Mouse (Mus musculus) cerebellum, postnatal 10 days (tissue): Measurements from ENCODE around the gene Vmp1.

Experiments
- DNase-seq, 2 experiments: peaks; one replicate each; pipeline ENCODE4 v3.0.0; 2021; ENCODE audit warnings: mixed read lengths in 2 of 2

The Vmp1 gene

DNA sequence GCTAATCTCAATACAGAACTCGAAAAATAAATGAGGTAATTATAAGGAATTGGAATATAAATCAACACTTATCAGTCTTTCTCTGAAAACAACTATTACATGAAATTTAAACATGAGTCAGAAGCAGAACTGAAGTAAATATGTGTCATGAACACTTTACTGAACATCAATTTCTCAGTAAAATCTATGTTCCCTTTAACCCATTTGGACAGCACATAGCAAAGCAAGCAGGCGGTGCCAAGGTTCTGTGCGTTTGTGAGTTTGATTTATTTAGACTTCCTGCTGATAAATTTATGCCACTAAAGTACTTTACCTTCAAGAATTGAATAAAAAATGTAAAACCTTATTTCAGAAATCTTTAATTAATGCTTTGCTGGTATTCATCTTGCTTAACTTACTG lies 54.2 kb downstream of the Vmp1 start:
- no peak for DNase-seq

DNA sequence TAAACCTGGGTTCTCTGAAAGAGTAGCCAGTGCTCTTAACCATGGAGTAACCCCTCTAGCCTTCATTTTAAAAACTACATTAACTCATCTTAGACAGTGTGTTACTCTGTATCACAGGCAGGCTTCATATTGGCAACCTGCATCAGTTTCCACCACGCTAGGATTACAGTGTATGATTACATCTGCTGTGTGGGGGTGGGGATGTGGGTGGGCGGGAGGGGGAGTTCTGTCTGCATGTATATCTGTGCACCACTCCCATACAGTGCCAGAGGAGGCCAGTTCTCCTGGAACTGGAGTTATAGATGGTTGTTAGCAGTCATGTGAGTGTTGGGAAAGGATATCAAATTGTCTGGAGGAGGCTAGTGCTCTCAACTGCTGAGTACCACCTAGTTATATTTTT lies 55.2 kb downstream of the Vmp1 start:
- DNase-seq: no peak

DNA sequence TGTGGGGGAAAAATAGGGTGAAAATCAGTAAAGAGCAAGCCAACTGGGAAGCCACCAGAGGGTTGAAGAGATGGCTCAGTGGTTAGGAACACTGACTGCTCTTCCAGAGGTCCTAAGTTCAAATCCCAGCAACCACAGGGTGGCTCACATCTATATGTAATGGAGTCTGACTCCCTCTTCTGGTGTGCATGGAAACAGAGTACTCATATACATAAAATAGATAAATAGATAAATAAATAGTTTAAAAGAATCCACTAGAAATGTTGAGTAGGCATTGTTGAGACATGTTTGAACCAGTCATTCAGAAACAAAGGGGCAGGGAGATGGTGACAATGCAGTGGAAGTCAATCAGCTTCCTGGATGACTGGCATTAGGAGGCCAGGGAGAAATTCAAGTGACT lies 56.0 kb downstream of the Vmp1 start:
- DNase-seq: no peak

DNA sequence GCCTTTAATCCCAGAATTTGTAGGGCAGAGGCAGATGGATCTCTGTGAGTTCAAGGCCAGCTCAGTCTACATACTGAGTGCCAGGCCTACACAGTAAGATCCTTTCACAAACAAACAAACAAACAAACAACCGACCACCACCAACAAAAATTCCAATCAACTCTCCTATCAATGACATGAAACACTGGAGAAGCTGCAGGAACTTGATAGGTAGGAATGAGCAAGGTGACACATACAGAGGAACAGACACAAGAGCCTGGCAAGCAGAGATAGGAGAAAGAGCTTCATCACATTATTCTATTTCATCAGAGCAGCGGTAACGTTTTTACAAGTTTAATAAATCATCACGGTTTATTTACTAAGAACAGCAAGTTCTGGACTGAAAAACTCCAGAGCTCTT lies 56.9 kb downstream of the Vmp1 start:
- no peak for DNase-seq

DNA sequence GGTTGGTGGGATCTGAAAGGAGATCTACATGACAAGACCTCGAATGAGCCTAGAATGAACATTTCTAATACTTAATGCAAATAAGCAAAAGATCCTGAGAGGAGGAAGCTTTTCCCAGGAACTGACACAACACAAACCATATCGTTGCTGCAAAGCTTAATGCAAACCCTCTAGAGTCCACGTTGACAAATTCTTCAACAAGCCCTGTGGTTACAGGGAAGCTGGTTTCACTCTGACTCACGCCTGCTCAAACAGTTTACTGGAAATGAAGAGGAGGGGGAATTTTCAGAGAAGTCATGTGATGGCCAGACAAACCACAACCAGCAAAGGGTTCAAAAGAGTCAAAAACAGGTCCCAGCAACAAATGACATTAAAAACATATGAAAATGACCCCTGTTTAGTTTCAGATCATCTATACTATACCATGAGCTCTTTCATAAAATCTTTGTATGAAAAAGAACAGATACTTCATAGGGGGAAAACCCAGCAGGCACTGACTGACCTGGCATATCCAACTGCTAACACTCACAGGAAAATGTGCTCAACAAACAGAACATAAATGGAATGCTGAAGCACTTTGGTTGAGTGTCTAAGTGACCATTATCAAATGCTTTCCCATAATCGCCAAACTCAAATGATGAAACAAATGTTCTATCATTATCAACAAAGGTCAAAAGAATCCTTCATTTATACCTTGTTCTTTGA lies 59.2 kb downstream of the Vmp1 start:
- no peak for DNase-seq

DNA sequence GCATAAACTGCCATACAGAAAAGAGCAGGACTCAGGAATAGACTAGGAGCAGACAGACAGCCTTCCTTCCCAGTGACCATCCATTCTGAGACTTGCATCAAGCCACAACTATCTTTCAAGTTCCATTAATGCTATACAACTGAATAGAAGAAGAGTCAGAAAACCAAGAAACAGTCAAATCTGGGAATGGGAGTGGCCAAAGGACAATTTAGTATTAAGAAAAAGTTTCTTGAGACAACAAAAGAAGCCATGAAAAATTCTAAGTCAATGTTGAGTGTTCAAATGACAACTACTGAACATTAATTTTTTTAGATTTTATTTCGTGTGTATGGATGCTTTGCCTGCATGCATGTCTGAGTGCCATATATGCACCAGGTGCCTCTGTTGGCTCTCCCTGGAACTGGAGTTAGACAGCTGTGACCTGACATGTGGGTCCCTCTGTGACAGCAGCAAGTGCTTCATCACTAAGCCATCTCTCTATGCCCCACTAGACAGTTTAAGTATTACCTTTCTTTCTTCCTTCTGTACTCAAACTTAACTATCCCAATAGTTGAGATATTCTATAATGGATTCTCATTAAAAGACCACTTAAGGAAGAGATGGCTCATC lies 60.1 kb downstream of the Vmp1 start:
- no peak for DNase-seq

DNA sequence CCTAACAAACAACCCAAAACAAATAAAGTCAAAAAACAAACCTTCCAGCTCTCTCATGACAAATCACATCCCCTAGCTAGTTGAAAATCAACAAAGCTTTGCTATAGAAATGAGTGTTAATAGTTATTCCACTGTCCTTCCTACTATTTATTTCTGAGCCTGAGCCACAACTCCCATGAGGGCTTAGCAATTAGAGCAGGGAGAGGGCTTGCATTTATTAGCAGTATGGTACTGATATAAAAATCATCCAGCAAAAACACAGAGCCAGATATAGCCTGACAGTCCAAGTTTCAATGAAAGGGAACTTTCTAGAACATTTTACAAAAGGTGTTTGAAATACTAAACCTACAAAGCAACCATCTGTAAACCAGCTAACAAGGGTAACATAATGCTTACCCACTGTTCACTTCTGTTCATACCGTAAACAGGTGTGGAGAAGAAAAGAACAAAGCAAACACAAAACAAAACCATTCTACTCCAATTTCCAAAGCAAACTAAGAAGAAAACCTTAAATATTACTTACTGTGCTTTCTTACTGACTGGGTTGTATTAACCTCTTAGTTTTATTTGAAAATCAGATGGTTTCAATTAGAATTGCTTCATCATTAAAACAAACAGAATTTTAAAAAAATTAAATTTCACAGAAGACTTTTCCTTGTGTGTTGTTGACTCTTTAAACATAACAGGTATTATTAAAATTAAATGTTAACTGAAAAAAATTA lies 61.3 kb downstream of the Vmp1 start:
- DNase-seq: no peak

DNA sequence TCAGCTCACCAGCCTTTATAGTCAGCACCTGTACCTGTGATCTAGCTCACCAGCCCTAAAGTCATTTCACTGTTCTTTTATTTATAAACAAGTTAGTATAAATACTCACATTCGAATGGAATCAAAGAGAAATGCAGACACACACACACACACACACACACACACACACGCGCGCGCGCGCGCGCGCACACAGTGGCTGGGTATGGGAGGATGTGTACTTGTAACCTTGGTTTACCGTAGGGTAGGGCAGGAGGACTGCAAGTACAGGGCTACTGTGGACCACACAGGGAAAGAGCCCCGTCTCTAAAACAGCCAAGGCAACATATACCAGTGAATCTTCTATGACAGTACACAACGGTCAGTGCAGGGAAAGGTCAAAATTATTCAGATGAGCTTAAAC lies 62.5 kb downstream of the Vmp1 start:
- peak; percentile 33 to 44 for DNase-seq

DNA sequence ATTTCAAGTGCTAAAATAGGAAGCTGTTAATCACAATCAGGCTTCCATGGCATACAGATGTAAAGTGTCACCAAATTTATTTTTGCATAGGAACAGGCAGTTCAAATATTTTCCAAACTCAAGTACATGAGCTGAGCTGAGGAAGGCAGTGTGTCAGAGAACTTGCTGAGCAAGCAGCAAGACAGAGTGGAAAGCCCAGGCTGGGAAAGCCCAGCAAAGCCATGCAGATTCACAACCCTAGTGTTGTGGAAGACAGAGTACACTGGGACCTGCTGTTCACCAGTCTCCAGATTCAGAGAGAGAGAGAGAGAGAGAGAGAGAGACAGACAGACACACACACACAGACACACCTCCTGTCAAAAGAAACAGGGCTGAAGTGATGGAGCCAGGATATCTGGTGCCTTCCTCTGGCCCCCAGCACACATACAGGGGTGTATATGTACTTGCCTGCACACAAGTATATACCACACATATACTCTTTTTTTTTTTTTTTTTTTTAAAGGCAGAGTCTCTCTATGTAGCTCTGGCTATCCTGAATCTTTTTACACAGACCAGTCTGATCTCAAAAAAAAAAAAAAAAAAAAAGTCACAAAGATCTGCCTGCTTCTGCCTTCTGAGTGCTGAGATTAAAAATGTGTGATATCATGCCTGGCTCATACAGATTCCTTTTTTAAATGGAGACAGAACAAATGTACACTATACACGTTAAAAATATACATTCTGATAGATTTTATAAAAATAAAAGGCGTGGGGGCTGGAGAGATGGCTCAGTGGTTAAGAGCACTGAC lies 64.9 kb downstream of the Vmp1 start:
- no peak for DNase-seq

DNA sequence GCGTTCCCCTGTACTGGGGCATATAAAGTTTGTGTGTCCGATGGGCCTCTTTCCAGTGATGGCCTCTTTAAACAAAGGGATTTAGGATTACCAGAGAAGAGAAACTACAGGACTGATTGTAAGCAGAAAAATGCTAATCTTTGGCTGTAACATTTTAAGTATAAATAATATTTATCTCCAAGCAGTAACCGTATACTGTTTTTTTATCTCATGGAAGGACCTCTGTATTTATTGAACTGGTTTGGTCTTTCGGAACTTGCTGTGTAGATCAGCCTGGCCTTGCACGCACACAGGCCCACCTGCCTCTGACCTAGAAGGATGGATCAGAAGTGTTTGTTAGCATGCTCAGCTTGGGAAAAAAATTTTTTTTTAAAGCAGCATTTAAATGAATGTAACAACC lies 69.0 kb downstream of the Vmp1 start:
- no peak for DNase-seq

DNA sequence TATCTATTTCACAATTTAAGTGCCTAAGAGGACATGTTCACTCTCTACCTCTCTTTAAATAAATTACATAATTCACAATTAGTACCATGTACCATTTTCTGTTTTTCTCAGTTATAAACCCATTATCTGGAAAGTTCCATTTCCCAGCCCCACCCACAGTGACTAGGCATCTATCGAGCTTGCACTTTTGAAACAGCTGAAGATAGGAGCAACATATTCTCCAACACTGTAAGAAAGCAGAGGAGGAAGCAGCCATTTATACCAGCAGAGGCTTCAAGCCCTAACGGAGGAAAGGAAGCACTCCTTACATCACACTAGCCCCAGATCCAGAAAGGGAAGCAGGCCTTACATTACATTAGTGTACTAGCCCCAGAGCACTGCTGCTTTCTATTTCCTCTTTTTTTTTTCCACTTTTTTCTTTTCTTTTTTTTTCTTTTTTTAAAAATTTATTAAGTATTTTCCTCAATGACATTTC lies 69.5 kb downstream of the Vmp1 start:
- no peak for DNase-seq

DNA sequence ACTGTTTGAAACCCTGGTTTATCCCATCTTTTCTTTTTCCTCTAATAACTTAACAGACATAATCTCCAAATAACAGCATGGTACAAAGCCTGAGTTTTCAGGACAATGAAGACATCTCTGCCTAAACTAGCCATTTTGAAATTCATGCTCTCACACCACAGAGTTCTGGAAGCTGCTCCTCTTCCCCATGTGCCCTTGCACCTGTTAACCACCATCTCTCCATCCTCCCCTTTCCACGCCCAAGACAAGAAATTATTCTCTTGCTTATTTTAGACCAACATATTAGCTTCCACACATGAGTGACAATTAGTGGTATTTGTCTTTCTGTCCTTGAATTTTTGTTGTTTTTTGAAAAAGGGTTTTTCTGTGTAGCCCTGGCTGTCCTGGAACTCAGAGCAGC lies 71.6 kb downstream of the Vmp1 start:
- no peak for DNase-seq

DNA sequence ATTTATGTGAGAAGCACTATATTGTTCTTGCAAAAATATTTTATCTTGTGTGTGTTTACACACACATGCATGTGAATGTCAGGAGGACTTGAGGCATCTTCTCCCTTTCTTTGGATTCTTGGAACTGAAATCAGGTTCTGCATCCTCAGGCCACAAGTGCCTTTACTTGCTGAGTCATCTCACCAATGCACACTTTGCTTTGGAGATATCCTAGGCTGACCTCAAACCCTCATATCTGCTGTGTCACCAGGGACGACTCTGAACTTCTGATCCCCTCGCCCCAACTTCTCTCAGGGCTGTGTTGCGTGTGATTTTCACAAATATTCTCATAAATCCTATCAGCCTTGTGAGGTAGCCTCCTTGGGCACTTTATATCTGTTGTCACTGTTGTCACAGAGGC lies 73.4 kb downstream of the Vmp1 start:
- DNase-seq: no peak

DNA sequence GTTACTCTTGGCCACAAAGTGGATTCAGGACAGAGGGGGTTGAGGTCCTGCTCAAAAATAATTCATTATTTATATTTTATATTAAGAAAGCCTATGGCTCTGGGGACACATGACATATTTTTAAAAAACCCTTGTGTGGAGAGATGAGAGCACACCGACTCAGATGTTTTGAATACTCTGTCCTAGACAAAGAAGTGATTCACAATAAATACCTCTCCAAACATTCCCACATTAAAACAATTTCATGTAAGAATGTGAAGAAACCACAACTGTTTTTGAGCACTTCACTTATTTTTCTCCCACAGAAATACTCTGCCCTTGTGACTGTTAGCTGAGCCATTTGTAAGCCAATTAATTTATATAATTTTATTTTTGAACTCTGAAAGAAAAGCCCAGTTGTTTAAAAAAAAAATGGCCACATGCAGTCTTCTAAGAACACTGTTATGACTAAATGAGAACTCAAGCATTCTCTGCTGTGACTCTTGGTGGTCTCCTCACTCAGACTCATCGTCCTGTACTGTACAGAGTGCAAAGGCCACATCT lies 75.8 kb downstream of the Vmp1 start:
- no peak for DNase-seq

DNA sequence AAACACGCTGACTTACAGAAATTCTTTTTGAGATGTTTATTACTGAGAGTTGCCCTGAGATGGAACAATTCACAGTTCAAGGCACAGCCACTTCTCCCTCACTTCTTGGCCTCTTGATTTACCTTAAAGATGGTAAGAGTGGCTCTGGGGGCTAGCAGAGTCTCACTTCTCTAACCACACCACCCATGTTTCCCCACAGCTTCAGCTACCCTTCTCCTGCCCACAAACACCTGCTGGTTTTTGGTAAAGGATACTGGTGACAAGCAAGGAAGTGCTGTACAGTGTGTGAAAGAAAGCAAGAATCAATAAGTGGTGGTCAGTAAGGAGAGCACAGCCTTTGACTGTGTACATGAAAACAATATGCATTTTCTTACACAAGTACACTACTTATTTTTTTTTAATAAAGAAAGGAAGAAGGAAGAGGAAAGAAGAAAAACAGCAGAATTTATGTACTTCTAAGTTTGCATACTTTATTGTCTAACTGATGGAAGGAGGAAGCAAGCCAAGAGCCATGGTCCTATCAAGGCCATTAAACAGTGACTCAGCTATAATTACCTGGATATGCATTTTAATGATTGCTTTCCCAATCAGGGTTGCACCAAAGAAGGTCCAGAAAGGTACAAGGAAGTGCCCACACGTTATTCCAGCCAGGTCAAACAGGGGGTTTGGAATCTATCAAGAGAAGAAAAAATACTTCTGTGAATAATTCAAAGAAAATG lies 76.9 kb downstream of the Vmp1 start:
- DNase-seq: no peak

DNA sequence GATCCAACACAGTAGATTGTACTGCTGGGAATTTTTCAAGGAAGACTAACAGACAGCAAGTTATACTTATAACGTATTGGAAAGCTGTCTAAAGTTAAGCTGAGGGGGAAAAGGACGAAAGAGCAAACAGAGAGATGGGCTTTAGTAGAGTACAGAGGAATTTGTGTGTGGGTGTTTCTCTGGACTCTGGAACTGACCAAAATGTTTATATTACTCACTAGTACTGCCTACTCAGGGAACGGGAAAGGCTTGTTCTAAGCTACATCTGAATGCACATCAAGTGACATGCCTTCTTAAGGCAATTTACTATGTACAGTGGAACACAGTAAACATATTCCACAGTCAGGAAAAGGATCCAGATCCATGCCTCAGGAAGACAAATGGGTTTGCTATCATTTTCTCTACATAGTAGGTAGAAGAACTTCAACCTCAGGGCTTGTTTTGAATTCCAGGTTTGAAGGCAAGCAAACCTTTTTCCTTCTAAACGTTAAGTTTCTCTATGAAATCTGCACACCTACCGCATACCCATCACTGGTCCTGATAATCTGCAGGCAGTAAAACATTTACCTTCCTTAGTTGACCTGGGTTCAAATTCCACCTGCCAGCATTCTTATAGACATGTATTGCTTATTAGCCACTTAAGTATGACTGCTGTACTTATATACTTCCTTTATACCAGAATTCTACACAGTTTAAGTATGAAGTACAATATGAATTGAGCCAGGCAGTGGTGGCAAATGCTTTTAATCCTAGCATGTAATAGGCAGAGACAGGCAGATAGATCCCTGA lies 78.7 kb downstream of the Vmp1 start:
- DNase-seq: no peak

DNA sequence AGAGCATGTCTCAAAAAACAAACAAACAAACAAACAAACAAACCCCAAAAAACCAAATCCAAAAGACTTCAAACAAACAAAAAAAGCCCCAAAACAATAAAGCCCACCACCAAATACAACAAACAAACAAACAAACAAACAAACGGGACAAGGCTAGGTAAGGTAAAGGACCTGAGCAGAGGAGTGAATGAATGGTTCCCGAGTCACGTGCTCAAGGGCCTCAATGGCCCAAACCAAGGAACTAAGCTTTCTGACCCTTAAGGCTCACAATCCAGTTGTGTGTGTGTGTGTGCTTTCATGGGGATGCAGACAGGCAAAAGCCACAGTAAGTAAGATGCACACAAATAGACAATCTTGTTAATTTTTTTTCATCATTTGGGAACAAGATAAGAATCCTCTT lies 79.3 kb downstream of the Vmp1 start:
- no peak for DNase-seq

DNA sequence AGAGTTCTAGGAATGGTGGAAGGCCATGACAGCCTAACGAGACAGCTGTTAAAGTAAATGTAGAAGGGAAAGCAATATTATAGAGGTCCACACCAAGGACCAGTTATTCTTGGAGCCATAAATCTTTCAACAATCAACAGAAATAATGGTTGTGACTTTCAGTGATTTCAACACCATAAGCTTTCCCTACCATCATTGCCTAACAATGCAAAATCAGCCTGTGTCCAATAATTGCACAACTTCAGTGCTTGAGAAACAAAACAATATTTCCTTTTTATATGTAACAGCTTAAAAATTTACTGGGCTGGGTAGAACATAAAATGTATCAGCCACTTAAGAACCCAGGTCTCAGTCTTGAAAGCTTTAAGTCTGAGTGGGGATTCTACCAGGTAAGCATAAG lies 79.9 kb downstream of the Vmp1 start:
- DNase-seq: no peak

DNA sequence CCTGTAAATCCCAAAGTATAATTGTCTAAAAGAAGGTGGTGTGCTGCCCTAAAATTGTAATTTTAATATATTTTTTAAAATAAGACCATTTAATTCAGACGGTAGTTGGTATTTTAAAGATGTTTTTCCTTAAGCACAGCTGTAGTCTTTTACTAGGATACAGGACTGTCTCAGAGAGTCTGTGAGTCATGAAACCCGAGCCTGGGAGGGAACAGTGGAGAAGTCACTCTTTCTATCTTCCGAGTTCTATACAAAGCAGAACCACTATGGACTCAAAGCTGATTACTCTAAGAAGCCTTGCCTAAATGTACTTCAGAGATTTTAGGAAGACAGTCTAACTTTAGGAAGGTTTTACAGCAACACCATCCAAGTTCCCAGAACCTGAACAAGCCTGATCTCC lies 81.5 kb downstream of the Vmp1 start:
- no peak for DNase-seq

DNA sequence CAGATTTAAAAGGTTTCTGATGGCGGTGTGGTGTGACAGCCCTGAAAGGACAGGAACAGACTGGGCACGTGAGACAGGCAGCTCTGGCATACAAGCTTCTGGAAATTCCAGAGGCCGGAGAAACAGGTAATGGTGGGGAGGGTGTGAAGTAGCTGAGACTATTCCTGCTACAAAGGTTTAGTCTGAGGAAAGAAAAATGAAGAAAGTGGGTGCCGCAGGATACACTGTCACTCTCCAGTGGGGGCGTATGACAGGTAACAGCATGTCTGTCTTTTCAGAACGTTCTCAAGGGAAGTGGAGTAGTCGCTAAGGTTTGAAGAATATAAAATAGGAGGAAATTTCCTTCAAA lies 83.5 kb downstream of the Vmp1 start:
- DNase-seq: no peak

DNA sequence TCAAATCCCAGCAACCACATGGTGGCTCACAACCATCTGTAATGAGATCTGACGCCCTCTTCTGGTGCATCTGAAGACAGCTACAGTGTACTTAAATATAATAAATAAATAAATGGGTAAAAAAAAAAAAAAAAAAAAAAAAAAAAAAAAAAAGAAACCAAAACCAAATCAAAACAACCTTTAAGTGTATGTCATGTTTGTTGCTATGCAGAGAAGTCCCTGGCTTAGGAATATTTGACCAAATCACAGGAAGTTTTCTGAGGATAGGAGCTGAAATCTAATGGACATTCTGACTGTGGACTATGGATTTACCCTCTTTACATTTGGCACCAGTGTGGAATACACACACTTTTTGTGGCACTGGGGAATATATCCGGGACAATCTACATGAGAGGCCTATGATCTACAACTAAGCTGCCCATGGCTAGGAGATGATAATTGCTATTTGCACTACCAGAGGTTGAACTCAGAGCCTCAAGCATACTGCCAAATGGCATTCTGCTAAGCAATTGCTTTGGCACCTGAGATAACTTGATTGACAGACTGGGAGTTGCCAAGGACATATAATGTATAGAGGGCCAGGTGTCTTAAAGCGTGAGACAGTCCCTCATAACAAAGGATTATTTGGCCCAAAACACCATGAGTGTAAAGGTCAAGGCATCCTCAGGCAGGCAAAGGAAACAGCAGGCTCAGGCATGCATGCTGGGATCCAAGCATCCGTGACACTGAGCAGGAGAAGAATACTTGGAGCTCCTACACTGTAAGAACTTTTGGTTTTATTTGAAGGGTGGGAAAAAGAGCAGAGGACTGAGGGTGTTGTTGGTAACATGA lies 84.0 kb downstream of the Vmp1 start:
- no peak for DNase-seq
